Mouse (Mus musculus) stomach, embryonic 14.5 days (tissue): ENCODE measurements around the gene Med24. TPM values are rescaled to one million over a fixed set of nuclear protein-coding genes. Genes with fewer than 3 reads are reported as not detected.
"Not testable (repeated sequence)": the region's sequence is repeated elsewhere in the genome, so short reads cannot be mapped to it uniquely, and the experiment has no call there.

Source experiments
- ATAC-seq: fragments of 200-750 bp; cut with Nextera tagmentation; 2 replicates; pipeline ENCODE4 v1.8.0; 2017; ENCODE audit warnings: low read depth, moderate TSS enrichment; ENCODE audit not compliant: insufficient number of reproducible peaks, insufficient read depth, low FRiP score
- H3K27ac ChIP-seq: fragments of 300-500 bp; sonication (generic); 2 replicates; pipeline ENCODE4 v1.5.1; 2014; ENCODE audit warnings: mild to moderate bottlenecking, low read length, moderate library complexity, mixed read lengths
- H3K27me3 ChIP-seq: fragments of 300-500 bp; sonication (generic); 2 replicates; pipeline ENCODE4 v1.6.1; 2014; ENCODE audit warnings: low read length, control low read depth, mixed read lengths; ENCODE audit not compliant: control insufficient read depth, insufficient read depth
- H3K36me3 ChIP-seq: fragments of 300-500 bp; sonication (generic); 2 replicates; pipeline ENCODE4 v1.6.1; 2014; ENCODE audit warnings: mild to moderate bottlenecking, control low read depth, low read length, moderate library complexity, mixed read lengths; ENCODE audit not compliant: control insufficient read depth, insufficient read depth
- H3K4me1 ChIP-seq: fragments of 300-500 bp; sonication (generic); 2 replicates; pipeline ENCODE4 v1.6.1; 2014; ENCODE audit warnings: low read length, control low read depth, mixed read lengths; ENCODE audit not compliant: control insufficient read depth, insufficient read depth
- H3K4me2 ChIP-seq: fragments of 300-500 bp; sonication (generic); replicated peaks from 2 replicates; pipeline ENCODE4 v1.6.1; 2014; ENCODE audit warnings: low read depth, low read length, control low read depth
- H3K4me3 ChIP-seq: fragments of 300-500 bp; sonication (generic); 2 replicates; pipeline ENCODE4 v1.5.1; 2014; ENCODE audit warnings: low read depth, low read length, control low read depth
- H3K9ac ChIP-seq: fragments of 300-500 bp; sonication (generic); replicated peaks from 2 replicates; pipeline ENCODE4 v1.6.1; 2014; ENCODE audit warnings: low read depth, mild to moderate bottlenecking, control low read depth, low read length, moderate library complexity, mixed read lengths
- H3K9me3 ChIP-seq: fragments of 300-500 bp; sonication (generic); 2 replicates; pipeline ENCODE4 v1.6.1; 2016; ENCODE audit warnings: low read depth, low read length, control low read depth; ENCODE audit not compliant: control insufficient read depth
- WGBS: fragments of 180-500 bp; shearing (Covaris S2); extraction: QIAGEN DNeasy Blood & Tissue Kit; methylation state at CpG from one replicate; pipeline ENCODE4 v1.1.7; 2014; 5-methylcytosine and 5-hydroxymethylcytosine counted together
- polyA plus RNA-seq: library from polyadenylated mRNA; unstranded; fragments of >200 nt; fragmentation: Nextera tagmentation; extraction: Ambion mirVana; gene quantifications from 2 replicates; pipeline ENCODE4 v1.2.1, GENCODE M21; 2014

Gene Med24
- polyA plus RNA-seq, 1 experiment from 2014 or later: 41.0 TPM

DNA sequence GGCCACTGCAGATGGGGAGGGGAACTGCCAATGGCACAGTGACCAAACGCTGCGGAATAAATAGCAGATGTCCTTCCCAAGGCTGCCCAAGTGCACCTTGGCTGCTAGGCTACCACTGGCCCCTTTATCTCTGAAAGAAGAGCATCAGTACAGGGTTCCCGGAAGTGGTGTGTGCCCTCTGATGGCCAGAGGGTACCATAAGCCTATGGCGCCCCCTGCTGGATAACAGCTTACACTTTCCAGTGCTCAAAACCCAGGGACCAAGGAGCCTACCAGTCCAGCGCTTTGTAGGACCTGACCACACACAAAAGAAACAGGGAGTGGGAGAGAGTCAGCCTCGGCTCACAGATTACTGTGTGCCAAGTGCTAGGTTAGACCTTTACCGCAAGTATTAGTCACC is 74.2 kb downstream of the Med24 start:
- H3K27ac ChIP-seq, H3K27me3 ChIP-seq, H3K4me2 ChIP-seq, ATAC-seq, H3K9ac ChIP-seq, H3K36me3 ChIP-seq, H3K4me3 ChIP-seq, H3K4me1 ChIP-seq, H3K9me3 ChIP-seq: not testable (repeated sequence)
- 17% methylated on average over 7 of the region's 7 CpGs for WGBS

Other genes starting within 250 kb of the Med24 start
- gene Ikzf3, start 183.4 kb downstream of the Med24 start, polyA plus RNA-seq: 0.23 and 0.41 TPM in 2 replicates
- gene Zpbp2, start 178.3 kb downstream of the Med24 start, polyA plus RNA-seq: 0.46 TPM in 1 of 2 replicates, not detected in the other
- 9.2 and 9.6 TPM in 2 replicates for gene Ormdl3, start 142.1 kb downstream of the Med24 start, polyA plus RNA-seq
- gene Lrrc3c, start 131.1 kb downstream of the Med24 start, polyA plus RNA-seq: not detected in 2 replicates
- gene Gm12355, start 103.8 kb downstream of the Med24 start, polyA plus RNA-seq: 0.59 and 0.94 TPM in 2 replicates
- gene Gsdma3, start 103.1 kb downstream of the Med24 start, polyA plus RNA-seq: not detected in 2 replicates
- not detected in 2 replicates for gene Gsdma2, start 82.7 kb downstream of the Med24 start, polyA plus RNA-seq
- gene Gsdma, start 65.1 kb downstream of the Med24 start, polyA plus RNA-seq: 0.12 TPM in 1 of 2 replicates, not detected in the other
- 126 TPM in 2 replicates for gene Psmd3, start 46.9 kb downstream of the Med24 start, polyA plus RNA-seq
- gene Csf3, start 28.2 kb downstream of the Med24 start, polyA plus RNA-seq: not detected in 2 replicates
- 61.4 and 62.9 TPM in 2 replicates for gene Thra, start 11.2 kb upstream of the Med24 start, polyA plus RNA-seq
- gene Nr1d1, start 45.9 kb upstream of the Med24 start, polyA plus RNA-seq: 1.7 and 2.3 TPM in 2 replicates
- 21.6 and 22.3 TPM in 2 replicates for gene Msl1, start 66.1 kb upstream of the Med24 start, polyA plus RNA-seq
- 33.7 and 35.1 TPM in 2 replicates for gene Casc3, start 75.5 kb upstream of the Med24 start, polyA plus RNA-seq
- gene Rapgefl1, start 107.3 kb upstream of the Med24 start, polyA plus RNA-seq: 5.6 and 7.7 TPM in 2 replicates
- gene Wipf2, start 134.2 kb upstream of the Med24 start, polyA plus RNA-seq: 6.8 and 7.1 TPM in 2 replicates
- 31.4 and 32.6 TPM in 2 replicates for gene Cdc6, start 178.4 kb upstream of the Med24 start, polyA plus RNA-seq
- 54.0 and 56.8 TPM in 2 replicates for gene Rara, start 198.4 kb upstream of the Med24 start, polyA plus RNA-seq